In the genomic region with DNA sequence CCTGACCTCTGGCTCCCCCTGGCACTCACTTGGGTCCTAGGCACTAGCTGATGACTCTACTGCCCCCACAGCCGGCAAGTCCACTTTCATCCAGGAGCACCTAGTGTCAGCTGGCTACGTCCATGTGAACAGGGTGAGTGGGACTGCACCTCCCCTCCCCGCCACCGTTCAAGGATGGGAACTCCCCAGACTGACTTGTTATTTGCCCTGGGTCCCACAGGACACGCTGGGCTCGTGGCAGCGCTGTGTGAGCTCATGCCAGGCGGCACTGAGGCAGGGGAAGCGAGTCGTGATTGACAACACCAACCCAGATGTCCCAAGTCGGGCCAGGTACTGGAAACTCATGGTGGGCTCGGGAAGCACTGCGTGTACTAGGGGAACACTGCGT, we compare ENCODE assay signal across 12 mouse cellular contexts. TPM values are rescaled to one million over a fixed set of nuclear protein-coding genes. Genes with fewer than 3 reads are reported as not detected.
DNase-seq lines count a peak whose midpoint lies in the region; ATAC-seq lines count a peak whose summit lies in the region.
"Had no signal": no experiment of that assay in that cellular context is flagged by ENCODE, and none has a peak within 500 bp of the region (broad histone marks: within the 10 kb centered on the region; RNA-seq: fewer than 3 reads in every experiment).

No protein-coding gene starts in this region.

- 0 out of 2 replicates have a peak overlapping the region, but pooled peaks have one; percentile 8 for H3K9ac ChIP-seq in kidney, embryonic 16.5 days (replicated peaks; ENCODE audit: low read length)
- H3K9ac ChIP-seq: forebrain, postnatal 0 days had no signal

- peaks cover 42% of the 10 kb centered on the region for H3K4me1 ChIP-seq in kidney, embryonic 16.5 days (ENCODE audit: insufficient read depth, low read length)

- ATAC-seq in kidney, embryonic 16.5 days (ENCODE audit: low FRiP score, low TSS enrichment): no peak
- no peak for ATAC-seq in frontal cortex, adult (ENCODE audit: low TSS enrichment)
- ATAC-seq: inflammation-experienced regulatory T-cells, adult 6 months had no signal

- H3K9me3 ChIP-seq in kidney, embryonic 16.5 days (ENCODE audit: low read length): no peaks in the 10 kb centered on the region
- H3K9me3 ChIP-seq: neural tube, embryonic 12.5 days had no signal

- H3K27me3 ChIP-seq in kidney, embryonic 16.5 days (ENCODE audit: insufficient read depth, low read length): no peaks in the 10 kb centered on the region
- H3K27me3 ChIP-seq: neural tube, embryonic 12.5 days had no signal

- peak; percentile 45 for DNase-seq in adrenal gland, adult 2 months
- no peak for DNase-seq in adrenal gland, adult 8-10 months
- no peak for DNase-seq in kidney, postnatal 14 days
- peak; percentile 20 for DNase-seq in thymus, postnatal 4 days
- DNase-seq in thymus, postnatal 25 days: no peak
- no peak for DNase-seq in left cerebral cortex, postnatal 36 days (ENCODE audit: low spot score in 2 of 2)
- DNase-seq: forebrain, postnatal 0 days had no signal

- H3K4me3 ChIP-seq in kidney, embryonic 16.5 days (ENCODE audit: low read length): no peak overlapping the region
- H3K4me3 ChIP-seq: neural tube, embryonic 12.5 days had no signal

- peak overlapping the region; percentile 60; the same call in 1 of the 2 replicates for H3K27ac ChIP-seq in kidney, embryonic 16.5 days (ENCODE audit: low read length)
- H3K27ac ChIP-seq: macrophage; neural tube, embryonic 12.5 days had no signal

- no peak overlapping the region for H3K4me2 ChIP-seq in kidney, embryonic 16.5 days (replicated peaks; ENCODE audit: low read depth, low read length)
- H3K4me2 ChIP-seq: neural tube, embryonic 12.5 days had no signal

- WGBS in kidney, embryonic 16.5 days: 76% methylated on average over 14 of the region's 14 CpGs

- intact Hi-C loops in left cerebral cortex, postnatal 36 days (cut with DNase I): no loop called here

- H3K36me3 ChIP-seq in kidney, embryonic 16.5 days (ENCODE audit: insufficient read depth, low read length): peaks cover 40% of the 10 kb centered on the region

RNA-seq across cellular contexts. Expression of gene Pnkp, which starts 4.5 kb away (rescaled TPM):
- total RNA-seq in adrenal gland, adult 2 months (2021): 10 to 100 TPM; 36.3 to 42.8 TPM
- 79.5 and 90.0 TPM in 2 replicates for polyA plus RNA-seq in adrenal gland, adult 2 months (2012; rRNA removed)
- total RNA-seq in adrenal gland, adult 8-10 months (2022): 10 to 100 TPM; 46.6 to 56.6 (median 53.6) TPM
- 38.7 and 40.4 TPM in 2 replicates for polyA plus RNA-seq in kidney, embryonic 16.5 days (2015; fragmentation: Nextera tagmentation; extraction: Ambion mirVana)
- total RNA-seq in left cerebral cortex, postnatal 36 days (2021): 10 to 100 TPM; 26.8 TPM

RNA-seq across cellular contexts. Expression of gene Ptov1, which starts 8.2 kb away (rescaled TPM):
- total RNA-seq in adrenal gland, adult 2 months (2021): 100 to 1,000 TPM; 227 TPM
- polyA plus RNA-seq in adrenal gland, adult 2 months (2012; rRNA removed): 492 and 493 TPM in 2 replicates
- total RNA-seq in adrenal gland, adult 8-10 months (2022): 100 to 1,000 TPM; 273 to 304 (median 292) TPM
- polyA plus RNA-seq in kidney, embryonic 16.5 days (2015; fragmentation: Nextera tagmentation; extraction: Ambion mirVana): 371 and 404 TPM in 2 replicates
- 100 to 1,000 TPM; 284 to 285 TPM for total RNA-seq in left cerebral cortex, postnatal 36 days (2021)

RNA-seq across cellular contexts. Expression of gene Tbc1d17, which starts 12.5 kb away (rescaled TPM):
- total RNA-seq in adrenal gland, adult 2 months (2021): 10 to 100 TPM; 51.0 to 72.6 TPM
- 180 and 223 TPM in 2 replicates for polyA plus RNA-seq in adrenal gland, adult 2 months (2012; rRNA removed)
- 10 to 100 TPM; 69.4 to 94.9 (median 86.1) TPM for total RNA-seq in adrenal gland, adult 8-10 months (2022)
- polyA plus RNA-seq in kidney, embryonic 16.5 days (2015; fragmentation: Nextera tagmentation; extraction: Ambion mirVana): 93.9 and 94.9 TPM in 2 replicates
- 10 to 100 TPM; 71.9 to 75.6 TPM for total RNA-seq in left cerebral cortex, postnatal 36 days (2021)

RNA-seq across cellular contexts. Expression of gene Akt1s1, which starts 12.6 kb away (rescaled TPM):
- 100 to 1,000 TPM; 117 TPM for total RNA-seq in adrenal gland, adult 2 months (2021)
- polyA plus RNA-seq in adrenal gland, adult 2 months (2012; rRNA removed): 650 and 890 TPM in 2 replicates
- total RNA-seq in adrenal gland, adult 8-10 months (2022): 100 to 1,000 TPM; 106 to 137 (median 120) TPM
- polyA plus RNA-seq in kidney, embryonic 16.5 days (2015; fragmentation: Nextera tagmentation; extraction: Ambion mirVana): 117 and 126 TPM in 2 replicates
- total RNA-seq in left cerebral cortex, postnatal 36 days (2021): 10 to 100 TPM; 67.7 to 73.6 TPM

RNA-seq across cellular contexts. Expression of gene Med25, which starts 31.1 kb away (rescaled TPM):
- total RNA-seq in adrenal gland, adult 2 months (2021): 100 to 1,000 TPM in 1 of 2 experiments, 10 to 100 TPM in 1; 80.8 to 105 TPM
- 635 and 723 TPM in 2 replicates for polyA plus RNA-seq in adrenal gland, adult 2 months (2012; rRNA removed)
- total RNA-seq in adrenal gland, adult 8-10 months (2022): 100 to 1,000 TPM in 2 of 4 experiments, 10 to 100 TPM in 2; 85.0 to 118 (median 96.5) TPM
- polyA plus RNA-seq in kidney, embryonic 16.5 days (2015; fragmentation: Nextera tagmentation; extraction: Ambion mirVana): 136 and 149 TPM in 2 replicates
- 10 to 100 TPM; 91.7 to 98.1 TPM for total RNA-seq in left cerebral cortex, postnatal 36 days (2021)

Comparison
In these comparisons a context has a peak if more than half of its experiments do, and no peak if none do; other contexts are left out.
1. DNase-seq: peak in adrenal gland, adult 2 months (single experiment) and thymus, postnatal 4 days (single experiment); none in adrenal gland, adult 8-10 months (single experiment), kidney, postnatal 14 days (single experiment), thymus, postnatal 25 days (single experiment) and left cerebral cortex, postnatal 36 days (0 of 2).